8 mouse cellular contexts compared by ENCODE assay signal in genomic region chr1:42915062-42915461, GRCm38 (mm10). TPM values are rescaled to one million over a fixed set of nuclear protein-coding genes. Genes with fewer than 3 reads are reported as not detected.
DNase-seq lines count a peak whose midpoint lies in the region; ATAC-seq and TF ChIP-seq lines count a peak whose summit lies in the region.

No protein-coding gene starts in this region.

- 16% methylated on average over 4 of the region's 4 CpGs for WGBS in intestine, postnatal 0 days

- no peaks in the 10 kb centered on the region for H3K27me3 ChIP-seq in MEL (ENCODE audit: control insufficient read depth in 1 of 2, insufficient read depth in 2 of 2, low read length in 2 of 2)
- H3K27me3 ChIP-seq in intestine, postnatal 0 days (replicated peaks; ENCODE audit: control insufficient read depth, insufficient read depth, low read length): no peaks in the 10 kb centered on the region; the same call in 1 of the 2 replicates

- no peak overlapping the region for H3K4me2 ChIP-seq in intestine, postnatal 0 days (replicated peaks; ENCODE audit: low read depth)

- H3K79me2 ChIP-seq in MEL (ENCODE audit: control insufficient read depth, insufficient read depth, low read length, poor library complexity): no peaks in the 10 kb centered on the region

- no peak overlapping the region for H3K4me3 ChIP-seq in layer of hippocampus, adult 2 months
- no peak overlapping the region for H3K4me3 ChIP-seq in MEL (ENCODE audit: control insufficient read depth in 1 of 2, insufficient read depth in 1 of 2, low read depth in 2 of 2, low read length in 2 of 2)
- H3K4me3 ChIP-seq in intestine, postnatal 0 days (ENCODE audit: low read depth, low read length): no peak overlapping the region

- peak; percentile 23 to 29 for DNase-seq in layer of hippocampus, adult 2 months (ENCODE audit: low spot score in 2 of 2)
- no peak for DNase-seq in layer of hippocampus, adult 9-11 months
- peak; percentile 30 for DNase-seq in MEL (ENCODE audit: low read depth, low spot score)
- DNase-seq in embryo, embryonic 10 days (ENCODE audit: low spot score): peak; percentile 77
- DNase-seq in gastrocnemius, postnatal 25 days: no peak
- DNase-seq in urinary bladder, postnatal 4 days (ENCODE audit: low spot score in 2 of 2): no peak
- no peak for DNase-seq in yolk sac, embryonic 10.5 days (ENCODE audit: low spot score)

- H3K9me3 ChIP-seq in MEL (replicated peaks; ENCODE audit: insufficient read depth, low read length): no peaks in the 10 kb centered on the region
- H3K9me3 ChIP-seq in intestine, postnatal 0 days (ENCODE audit: control insufficient read depth): no peaks in the 10 kb centered on the region

- H3K36me3 ChIP-seq in MEL (ENCODE audit: control insufficient read depth in 1 of 2, insufficient read depth in 2 of 2, low read length in 2 of 2): no peaks in the 10 kb centered on the region
- H3K36me3 ChIP-seq in intestine, postnatal 0 days (ENCODE audit: control insufficient read depth, insufficient read depth): no peaks in the 10 kb centered on the region

- TF ChIP-seq CTCF in layer of hippocampus, adult 2 months (conservative IDR thresholded peaks at IDR 0.05): peak; percentile 89
- TF ChIP-seq CTCF in MEL (IDR thresholded peaks at IDR 0.05 in 2 of 3, conservative IDR thresholded peaks at IDR 0.05 in 1 of 3; ENCODE audit: control insufficient read depth in 1 of 3, insufficient read depth in 1 of 3, low read depth in 2 of 3, low read length in 3 of 3, poor library complexity in 1 of 3, severe bottlenecking in 1 of 3): peak in 2 of 3 experiments; percentile 52 to 68; a peak in 4 of 6 replicates
- TF ChIP-seq CTCF in intestine, postnatal 0 days (IDR thresholded peaks at IDR 0.05; ENCODE audit: low read depth): peak; percentile 82

- no peak for TF ChIP-seq POLR2A in MEL (IDR thresholded peaks at IDR 0.05; ENCODE audit: control insufficient read depth in 1 of 2, insufficient read depth in 1 of 2, low read depth in 1 of 2, low read length in 2 of 2, poor library complexity in 1 of 2)

- H3K4me1 ChIP-seq in MEL (ENCODE audit: control insufficient read depth in 1 of 2, insufficient read depth in 2 of 2, low read length in 2 of 2): no peaks in the 10 kb centered on the region
- no peaks in the 10 kb centered on the region for H3K4me1 ChIP-seq in intestine, postnatal 0 days (replicated peaks; ENCODE audit: control insufficient read depth, insufficient read depth, low read length)

- peak; percentile 81 for TF ChIP-seq RAD21 in MEL (IDR thresholded peaks at IDR 0.05; ENCODE audit: low read depth, low read length)

- no peak overlapping the region for H3K27ac ChIP-seq in layer of hippocampus, adult 2 months
- no peak overlapping the region for H3K27ac ChIP-seq in MEL (ENCODE audit: control insufficient read depth, low read depth, low read length)
- no peak overlapping the region for H3K27ac ChIP-seq in intestine, postnatal 0 days (ENCODE audit: low read depth, low read length)

- TF ChIP-seq EP300 in MEL (IDR thresholded peaks at IDR 0.05; ENCODE audit: low read depth in 1 of 2, low read length in 2 of 2): no peak

- H3K9ac ChIP-seq in MEL (ENCODE audit: control insufficient read depth, low read depth, low read length, poor library complexity, severe bottlenecking): no peak overlapping the region
- H3K9ac ChIP-seq in intestine, postnatal 0 days (ENCODE audit: low read depth, low read length): no peak overlapping the region

- no peak for ATAC-seq in intestine, postnatal 0 days

TF ChIP-seq in MEL, 35 proteins besides CTCF, POLR2A, EP300 and RAD21:
- no peak for TF ChIP-seq CHD2 (IDR thresholded peaks at IDR 0.05; ENCODE audit: low read length)
- peak; percentile 69 for TF ChIP-seq SMC3 (IDR thresholded peaks at IDR 0.05; ENCODE audit: low read depth, low read length)
- TF ChIP-seq MYC (IDR thresholded peaks at IDR 0.05; ENCODE audit: low read depth, low read length): no peak
- TF ChIP-seq SIN3A (IDR thresholded peaks at IDR 0.05; ENCODE audit: low read length): no peak
- no peak for TF ChIP-seq RCOR1 (IDR thresholded peaks at IDR 0.05; ENCODE audit: low read depth, low read length)
- TF ChIP-seq ZC3H11A (IDR thresholded peaks at IDR 0.05; ENCODE audit: low read depth, low read length): peak; percentile 46; the same call in 1 of the 2 replicates

RNA-seq across cellular contexts. Expression of gene Gpr45, which starts 37.6 kb away (rescaled TPM):
- 10 to 100 TPM; 26.2 to 27.4 TPM for total RNA-seq in layer of hippocampus, adult 2 months (2021)
- total RNA-seq in MEL (2012; rRNA removed): not detected in 2 replicates
- not detected for polyA plus RNA-seq in MEL (2012; ENCODE audit: insufficient read depth in 1 of 2, insufficient read length in 2 of 2, low read depth in 1 of 2, low replicate concordance in 2 of 2, missing spikeins in 1 of 2)
- polyA plus RNA-seq in intestine, postnatal 0 days (2015; fragmentation: Nextera tagmentation; extraction: Ambion mirVana): 2.2 and 2.3 TPM in 2 replicates
- not detected for total RNA-seq in gastrocnemius, postnatal 25 days (2021)

Comparison
In these comparisons a context has a peak if more than half of its experiments do, and no peak if none do; other contexts are left out.
1. DNase-seq: peak in layer of hippocampus, adult 2 months (2 of 2), MEL (single experiment) and embryo, embryonic 10 days (single experiment); none in layer of hippocampus, adult 9-11 months (single experiment), gastrocnemius, postnatal 25 days (single experiment), urinary bladder, postnatal 4 days (0 of 2) and yolk sac, embryonic 10.5 days (single experiment).
2. RNA of gene Gpr45, which starts 37.6 kb away (total RNA-seq): 26.2 to 27.4 TPM in layer of hippocampus, adult 2 months; not detected in gastrocnemius, postnatal 25 days and not detected in MEL; every median in the first group is over 10 times any median in the second.
3. Peak in every context shown above with its lines, with median percentiles within 50 percentile points of each other: CTCF ChIP-seq.